Mouse (Mus musculus) embryonic fibroblast, embryonic 13.5 days (primary cell): ENCODE measurements around the gene Atp2b1.

Experiments used
- CTCF ChIP-seq: IDR thresholded peaks from 2 replicates; pipeline ENCODE4 v1.5.1; 2011; ENCODE audit warnings: mild to moderate bottlenecking, control low read depth, low read length, moderate library complexity, borderline replicate concordance; ENCODE audit not compliant: insufficient read depth
- POLR2A ChIP-seq: IDR thresholded peaks from 2 replicates; pipeline ENCODE4 v1.6.1; 2011; ENCODE audit warnings: low read depth, mild to moderate bottlenecking, control low read depth, low read length, moderate library complexity

- TF ChIP-seq CTCF (no peak), POLR2A (no peak)
Observed at GRCm38 (mm10) chr10:98881492-98881891, 32.7 kb upstream of the Atp2b1 start.
